In genomic region chr14:8316366-8317193, GRCm38 (mm10) we compare ENCODE assay signal across 9 mouse cellular contexts. TPM values are rescaled to one million over a fixed set of nuclear protein-coding genes. Genes with fewer than 3 reads are reported as not detected.
DNase-seq lines count a peak whose midpoint lies in the region; ATAC-seq and TF ChIP-seq lines count a peak whose summit lies in the region.
"Had no signal": no experiment of that assay in that cellular context is flagged by ENCODE, and none has a peak within 500 bp of the region (broad histone marks: within the 10 kb centered on the region; RNA-seq: fewer than 3 reads in every experiment).

No protein-coding gene starts in this region.

- H3K36me3 ChIP-seq in limb, embryonic 15.5 days: no peaks in the 10 kb centered on the region
- no peaks in the 10 kb centered on the region for H3K36me3 ChIP-seq in stomach, embryonic 15.5 days

- H3K4me2 ChIP-seq in limb, embryonic 15.5 days: peak overlapping the region; percentile 47
- peak overlapping the region; percentile 44 for H3K4me2 ChIP-seq in stomach, embryonic 15.5 days

- H3K4me1 ChIP-seq in limb, embryonic 15.5 days: peaks cover 18% of the 10 kb centered on the region
- peaks cover 3% of the 10 kb centered on the region; the same call in 1 of the 2 replicates for H3K4me1 ChIP-seq in stomach, embryonic 15.5 days

- WGBS in limb, embryonic 15.5 days: 2% methylated on average over 23 of the region's 23 CpGs
- WGBS in stomach, embryonic 15.5 days: 3% methylated on average over 23 of the region's 23 CpGs

- H3K4me3 ChIP-seq in left cerebral cortex, adult 2 months: peak overlapping the region; percentile 14
- peak overlapping the region; percentile 23 for H3K4me3 ChIP-seq in limb, embryonic 15.5 days
- peak overlapping the region; percentile 22 for H3K4me3 ChIP-seq in stomach, embryonic 15.5 days (replicated peaks)

- peaks cover 39% of the 10 kb centered on the region for H3K27me3 ChIP-seq in limb, embryonic 15.5 days
- H3K27me3 ChIP-seq in stomach, embryonic 15.5 days (replicated peaks): peaks cover 29% of the 10 kb centered on the region

- no peak for DNase-seq in left cerebral cortex, adult 2 months (ENCODE audit: extremely low spot score in 1 of 2, low spot score in 2 of 2)
- no peak for DNase-seq in left cerebral cortex, postnatal 25 days (ENCODE audit: low spot score in 2 of 2)
- no peak for DNase-seq in urinary bladder, postnatal 14 days (ENCODE audit: low spot score)
- DNase-seq in spleen, postnatal 36 days (ENCODE audit: low spot score in 2 of 2): no peak
- DNase-seq in frontal cortex, postnatal 25 days (ENCODE audit: low spot score in 2 of 2): no peak

- no peak overlapping the region for H3K9ac ChIP-seq in limb, embryonic 15.5 days
- no peak overlapping the region for H3K9ac ChIP-seq in stomach, embryonic 15.5 days

- no peak for TF ChIP-seq CTCF in left cerebral cortex, adult 2 months (IDR thresholded peaks at IDR 0.05)

- H3K9me3 ChIP-seq in limb, embryonic 15.5 days: no peaks in the 10 kb centered on the region
- no peaks in the 10 kb centered on the region for H3K9me3 ChIP-seq in stomach, embryonic 15.5 days

- 0 out of 2 replicates have a peak, but pooled peaks have one; percentile 18 for ATAC-seq in granulocyte monocyte progenitor cell, adult 5-6 weeks (replicated peaks; ENCODE audit: poor library complexity, severe bottlenecking)
- no peak for ATAC-seq in limb, embryonic 15.5 days (ENCODE audit: insufficient number of reproducible peaks, low FRiP score, low TSS enrichment, low read depth)
- ATAC-seq in stomach, embryonic 15.5 days (ENCODE audit: insufficient read depth, low FRiP score, low read depth): no peak

- no peak overlapping the region for H3K27ac ChIP-seq in left cerebral cortex, adult 2 months
- H3K27ac ChIP-seq in limb, embryonic 15.5 days: no peak overlapping the region
- no peak overlapping the region for H3K27ac ChIP-seq in stomach, embryonic 15.5 days

- intact Hi-C loops in left cerebral cortex, adult 2 months (cut with DNase I): no loop called here
- intact Hi-C loops in left cerebral cortex, postnatal 25 days (cut with DNase I): no loop called here

RNA-seq across cellular contexts. Expression of gene Fam107a, which starts 1.2 kb away (rescaled TPM):
- 100 to 1,000 TPM; 321 to 343 TPM for total RNA-seq in left cerebral cortex, adult 2 months (2021)
- 100 to 1,000 TPM; 286 to 343 TPM for total RNA-seq in left cerebral cortex, postnatal 25 days (2021)
- total RNA-seq in granulocyte monocyte progenitor cell, adult 5-6 weeks (2014; fragmentation: Nextera tagmentation): not detected in 2 replicates
- not detected in 2 replicates for total RNA-seq in granulocyte monocyte progenitor cell, adult 5-6 weeks (2017)
- 0.51 TPM in 2 replicates for polyA plus RNA-seq in limb, embryonic 15.5 days (2015; fragmentation: Nextera tagmentation; extraction: Ambion mirVana)
- polyA plus RNA-seq in stomach, embryonic 15.5 days (2015; fragmentation: Nextera tagmentation; extraction: Ambion mirVana): 0.22 and 0.23 TPM in 2 replicates

RNA-seq across cellular contexts. Expression of gene Acox2, which starts 57.4 kb away (rescaled TPM):
- under 1 TPM in 1 of 2 experiments, not detected in 1; 0.36 TPM for total RNA-seq in left cerebral cortex, adult 2 months (2021)
- not detected for total RNA-seq in left cerebral cortex, postnatal 25 days (2021)
- total RNA-seq in granulocyte monocyte progenitor cell, adult 5-6 weeks (2014; fragmentation: Nextera tagmentation): not detected in 2 replicates
- total RNA-seq in granulocyte monocyte progenitor cell, adult 5-6 weeks (2017): not detected in 2 replicates
- 0.16 and 0.70 TPM in 2 replicates for polyA plus RNA-seq in limb, embryonic 15.5 days (2015; fragmentation: Nextera tagmentation; extraction: Ambion mirVana)
- 2.1 and 3.1 TPM in 2 replicates for polyA plus RNA-seq in stomach, embryonic 15.5 days (2015; fragmentation: Nextera tagmentation; extraction: Ambion mirVana)
- total RNA-seq: left cerebral cortex, postnatal 14 days had no signal

Comparison
In these comparisons a context has a peak if more than half of its experiments do, and no peak if none do; other contexts are left out.
1. RNA of gene Fam107a, which starts 1.2 kb away (total RNA-seq): 321 to 343 TPM in left cerebral cortex, adult 2 months and 286 to 343 TPM in left cerebral cortex, postnatal 25 days; not detected in granulocyte monocyte progenitor cell, adult 5-6 weeks; every median in the first group is over 100 times any median in the second.
2. Peak in every context shown above with its lines, with median percentiles within 50 percentile points of each other: H3K4me3 ChIP-seq.